Mouse (Mus musculus) cerebellum, adult 9-11 months (tissue): ENCODE data around the gene Cdc14b.

ENCODE experiments used
- DNase-seq: peaks from one replicate; pipeline ENCODE4 v3.0.0; 2022

The Cdc14b gene

GRCm38 (mm10) chr13:64169746-64170145 lies 105.3 kb downstream of the Cdc14b start:
- DNase-seq: no peak

- peak; percentile 31 for DNase-seq
Observed at GRCm38 (mm10) chr13:64163147-64163715, 111.9 kb downstream of the Cdc14b start.

- no peak for DNase-seq
Observed at GRCm38 (mm10) chr13:64162626-64163025, 112.5 kb downstream of the Cdc14b start.

- DNase-seq: peak; percentile 75
Observed at GRCm38 (mm10) chr13:64161916-64162611, 113.0 kb downstream of the Cdc14b start.

- peak; percentile 98 for DNase-seq
Observed at GRCm38 (mm10) chr13:64161548-64161915, 113.6 kb downstream of the Cdc14b start, which contains the start of gene Habp4. TSS of gene Habp4 (plus strand) at chr13:64161824.

- no peak for DNase-seq
Observed at GRCm38 (mm10) chr13:64156966-64157365, 118.1 kb downstream of the Cdc14b start.

- DNase-seq: no peak
Observed at GRCm38 (mm10) chr13:64155171-64155571, 119.9 kb downstream of the Cdc14b start.

GRCm38 (mm10) chr13:64154651-64155050 lies 120.4 kb downstream of the Cdc14b start:
- no peak for DNase-seq

GRCm38 (mm10) chr13:64153751-64154267 lies 121.3 kb downstream of the Cdc14b start:
- peak; percentile 62 for DNase-seq

- peak; percentile 95 for DNase-seq
Observed at GRCm38 (mm10) chr13:64153083-64153682, 121.9 kb downstream of the Cdc14b start, which contains the start of gene Zfp367. TSS of gene Zfp367 (minus strand) at chr13:64153202.

- DNase-seq: no peak
Observed at GRCm38 (mm10) chr13:64152671-64153082, 122.4 kb downstream of the Cdc14b start.

- peak; percentile 91 for DNase-seq
Observed at GRCm38 (mm10) chr13:64152241-64152669, 122.8 kb downstream of the Cdc14b start.

- DNase-seq: no peak
Observed at GRCm38 (mm10) chr13:64150121-64150520, 125.0 kb downstream of the Cdc14b start.
